Mouse (Mus musculus) limb, embryonic 14.5 days (tissue): ENCODE results near the gene Fbxl8. TPM values are rescaled to one million over a fixed set of nuclear protein-coding genes. Genes with fewer than 3 reads are reported as not detected.

Experiments used
- ATAC-seq: fragments of 200-750 bp; cut with Nextera tagmentation; 2 replicates; pipeline ENCODE4 v1.8.0; 2017; ENCODE audit warnings: low read depth, moderate number of reproducible peaks, moderate TSS enrichment; ENCODE audit not compliant: low FRiP score
- DNase-seq: peaks from one replicate; pipeline ENCODE4 v3.0.0-alpha.2; 2015; ENCODE audit warnings: low spot score
- H3K27ac ChIP-seq: fragments of 300-500 bp; sonication (generic); replicated peaks from 2 replicates; pipeline ENCODE4 v1.5.1; 2014; ENCODE audit warnings: low read depth, mild to moderate bottlenecking, low read length, moderate library complexity, mixed read lengths
- H3K27me3 ChIP-seq: fragments of 300-500 bp; sonication (generic); 2 replicates; pipeline ENCODE4 v1.6.1; 2014; ENCODE audit warnings: low read length, mixed read lengths; ENCODE audit not compliant: control insufficient read depth, insufficient read depth
- H3K36me3 ChIP-seq: fragments of 300-500 bp; sonication (generic); 2 replicates; pipeline ENCODE4 v1.6.1; 2014; ENCODE audit warnings: mild to moderate bottlenecking, low read length, moderate library complexity, mixed read lengths; ENCODE audit not compliant: control insufficient read depth, insufficient read depth
- H3K4me1 ChIP-seq: fragments of 300-500 bp; sonication (generic); 2 replicates; pipeline ENCODE4 v1.6.1; 2014; ENCODE audit warnings: antibody characterized with exemption, low read length, mixed read lengths; ENCODE audit not compliant: control insufficient read depth, insufficient read depth
- H3K4me2 ChIP-seq: fragments of 300-500 bp; sonication (generic); replicated peaks from 2 replicates; pipeline ENCODE4 v1.6.1; 2014; ENCODE audit warnings: low read depth, mild to moderate bottlenecking, low read length, moderate library complexity; ENCODE audit not compliant: severe bottlenecking
- H3K4me3 ChIP-seq: fragments of 300-500 bp; sonication (generic); replicated peaks from 2 replicates; pipeline ENCODE4 v1.5.1; 2014; ENCODE audit warnings: low read length
- H3K9ac ChIP-seq: fragments of 300-500 bp; sonication (generic); 2 replicates; pipeline ENCODE4 v1.6.1; 2014; ENCODE audit warnings: mild to moderate bottlenecking, low read depth, low read length, moderate library complexity; ENCODE audit not compliant: severe bottlenecking
- H3K9me3 ChIP-seq: fragments of 300-500 bp; sonication (generic); 2 replicates; pipeline ENCODE4 v1.6.1; 2016; ENCODE audit warnings: low read length; ENCODE audit not compliant: control insufficient read depth
- POLR2A ChIP-seq: fragments of 200-500 bp; IDR thresholded peaks from 2 replicates; pipeline ENCODE4 v1.8.0; 2012; ENCODE audit warnings: inconsistent platforms, mild to moderate bottlenecking, moderate library complexity, borderline replicate concordance; ENCODE audit not compliant: insufficient read depth, insufficient read length; ENCODE audit errors: extremely low read depth
- WGBS: fragments of 180-500 bp; shearing (Covaris S2); extraction: QIAGEN DNeasy Blood & Tissue Kit; methylation state at CpG from one replicate; pipeline ENCODE4 v1.1.7; 2014; 5-methylcytosine and 5-hydroxymethylcytosine counted together
- polyA plus RNA-seq, 2 experiments: library from polyadenylated mRNA; depleted of rRNA in 1 of 2; stranded (reverse) in 1 of 2; unstranded in 1 of 2; fragments of >200 nt; fragmentation: Nextera tagmentation in 1 of 2; extraction: Ambion mirVana in 1 of 2; gene quantifications; 2 replicates each; pipeline versions ENCODE4 v1.2.1 to v1.2.3; 2012 to 2014

The Fbxl8 gene
- polyA plus RNA-seq, 2 experiments, result 2.9 to 4.0 TPM

DNA sequence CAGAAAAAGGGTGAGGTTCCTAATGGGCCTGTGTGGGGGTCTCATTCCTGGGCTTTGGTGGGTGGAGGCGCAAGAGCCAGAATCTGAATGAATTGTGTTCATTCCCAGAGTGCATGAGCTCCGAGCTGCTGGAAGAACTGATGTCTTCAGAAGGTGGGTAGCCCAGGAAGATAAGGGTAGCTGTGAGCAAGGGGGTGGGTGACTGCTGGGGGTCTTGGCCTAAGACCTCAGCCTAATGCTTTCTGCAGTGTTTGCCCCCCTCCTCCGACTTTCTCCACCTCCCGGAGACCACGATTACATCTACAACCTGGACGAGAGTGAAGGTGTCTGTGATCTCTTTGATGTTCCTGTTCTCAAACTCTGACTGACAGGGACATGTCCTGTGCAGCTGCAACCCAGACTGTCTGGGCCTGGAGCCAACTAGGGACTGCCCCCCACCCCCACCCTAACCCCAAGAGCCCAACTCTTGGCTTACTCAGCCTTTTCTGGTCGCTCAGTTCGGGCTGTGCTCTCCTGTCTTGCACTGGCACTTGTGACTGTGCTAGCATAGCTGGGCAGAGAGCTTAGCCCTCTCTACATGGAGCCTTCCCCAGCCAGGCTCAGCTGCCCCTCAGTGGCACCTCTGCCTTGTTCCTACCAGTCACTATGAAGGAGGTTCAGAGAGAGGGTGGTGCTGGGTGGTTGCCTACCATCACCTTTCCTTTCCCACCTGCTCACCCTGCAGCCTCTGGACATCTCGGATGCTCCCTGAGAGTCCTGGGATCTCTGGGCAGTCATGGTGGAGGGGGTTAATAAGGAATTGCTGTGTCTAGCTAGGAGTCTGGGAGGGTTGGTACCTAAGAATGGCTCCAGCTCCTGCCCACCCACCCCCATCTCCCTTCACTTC lies 40.1 kb downstream of the Fbxl8 start:
- DNase-seq (peak; percentile 17), ATAC-seq (peak; percentile 11; the same call in 1 of the 2 replicates)
- no peak overlapping the region for H3K9ac ChIP-seq
- TF ChIP-seq POLR2A, result no peak
- peak overlapping the region; percentile 66; the same call in 1 of the 2 replicates for H3K4me2 ChIP-seq
- H3K36me3 ChIP-seq, result peaks cover 77% of the 10 kb centered on the region
- WGBS, result 65% methylated on average over 9 of the region's 9 CpGs
- no peak overlapping the region for H3K4me3 ChIP-seq
- no peaks in the 10 kb centered on the region for H3K9me3 ChIP-seq
- no peaks in the 10 kb centered on the region for H3K27me3 ChIP-seq
- H3K27ac ChIP-seq, result peak overlapping the region; percentile 38; the same call in 1 of the 2 replicates
- peaks cover 18% of the 10 kb centered on the region for H3K4me1 ChIP-seq

DNA sequence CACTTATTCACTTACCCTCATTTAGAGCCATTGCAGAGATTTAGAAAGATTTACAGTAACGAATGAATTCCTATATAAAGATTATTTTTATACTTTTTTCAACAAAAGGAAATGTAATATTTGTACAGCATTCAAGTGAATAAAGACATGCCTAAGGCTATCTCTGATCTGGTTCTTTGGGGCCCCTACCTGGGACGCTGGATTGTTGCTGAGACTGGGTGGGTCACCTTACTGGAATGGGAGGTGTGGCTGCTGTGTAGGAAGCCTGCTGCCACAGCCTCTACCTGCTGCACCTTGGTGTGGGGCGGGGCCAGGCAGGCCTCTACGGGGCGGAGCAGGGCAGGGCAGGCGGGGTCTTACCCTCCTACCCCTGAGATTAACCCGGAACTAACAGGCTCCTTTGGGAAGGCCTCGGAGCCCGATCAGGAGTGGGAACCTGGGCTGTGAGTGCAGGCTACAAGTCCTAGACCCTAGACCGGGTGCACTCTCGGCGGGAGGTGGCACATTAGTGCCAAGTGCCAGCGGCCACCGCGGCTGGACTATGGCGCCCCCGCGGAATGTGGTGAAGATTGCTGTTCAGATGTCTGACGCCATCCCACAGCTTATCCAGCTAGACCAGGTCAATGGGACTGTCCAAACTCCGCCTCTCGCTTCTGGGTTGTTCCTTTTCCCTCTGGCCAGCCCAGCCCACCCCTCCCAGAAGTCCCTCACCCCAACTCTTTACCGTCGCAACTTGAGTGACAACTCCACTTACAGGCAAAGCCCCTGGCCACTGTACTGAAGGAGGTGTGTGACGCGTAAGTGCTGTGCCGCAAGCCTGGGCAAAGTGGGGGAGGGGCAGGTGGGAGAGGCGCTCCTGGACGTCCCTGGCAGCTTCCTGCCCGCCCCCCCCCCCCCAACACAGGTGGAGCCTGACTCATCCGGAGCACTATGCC lies 41.0 kb downstream of the Fbxl8 start, which contains the start of gene Elmo3:
Gene Elmo3, plus strand, starts transcription at position 391 of the 935 bp plus-strand sequence.
- 0 out of 2 replicates have a peak, but pooled peaks have one; percentile 32 for TF ChIP-seq POLR2A
- Histone ChIP-seq H3K4me1 (peaks cover 18% of the 10 kb centered on the region), H3K4me2 (peak within 1 kb of the TSS; percentile 66), H3K36me3 (peaks cover 69% of the 10 kb centered on the region), H3K4me3 (peak within 1 kb of the TSS; percentile 33), H3K27ac (peak within 1 kb of the TSS; percentile 38; the same call in 1 of the 2 replicates), H3K9ac (peak within 1 kb of the TSS; percentile 54), H3K9me3 (no peaks in the 10 kb centered on the region), H3K27me3 (no peaks in the 10 kb centered on the region)
- ATAC-seq, result peak; percentile 47
- 9% methylated on average over 20 of the region's 30 CpGs for WGBS
- DNase-seq, result peak; percentile 28

DNA sequence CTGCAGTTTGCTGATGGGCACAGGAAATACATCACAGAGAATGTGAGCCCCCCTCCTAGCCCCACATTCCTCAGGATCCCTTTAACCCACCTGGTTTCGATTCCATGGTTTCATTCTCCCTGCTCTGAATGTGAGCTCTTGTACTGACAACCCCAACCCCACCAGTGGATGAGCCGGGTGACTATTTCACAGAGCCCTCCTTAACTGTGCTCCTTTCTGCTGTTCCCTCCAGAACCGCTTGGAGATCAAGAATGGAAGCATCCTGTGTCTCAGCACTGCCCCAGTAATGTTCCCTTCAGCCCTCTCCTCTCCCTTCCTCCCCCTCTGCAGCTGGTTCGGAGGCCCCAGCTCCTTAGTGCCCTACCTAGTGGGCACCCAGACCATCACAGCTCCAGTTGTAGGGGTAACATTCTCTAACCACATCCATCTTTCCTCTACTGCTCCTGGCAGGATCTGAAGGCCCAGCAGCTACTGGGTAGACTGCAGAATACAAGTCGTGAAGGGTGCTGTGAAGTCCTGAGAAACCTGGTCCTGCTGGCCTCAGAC lies 41.8 kb downstream of the Fbxl8 start:
- H3K4me3 ChIP-seq, result peak overlapping the region; percentile 33
- peak overlapping the region; percentile 54 for H3K9ac ChIP-seq
- peaks cover 64% of the 10 kb centered on the region for H3K36me3 ChIP-seq
- peaks cover 18% of the 10 kb centered on the region for H3K4me1 ChIP-seq
- DNase-seq, result no peak
- 35% methylated on average over 5 of the region's 5 CpGs for WGBS
- no peaks in the 10 kb centered on the region for H3K27me3 ChIP-seq
- peak; percentile 15 for ATAC-seq
- peak overlapping the region; percentile 26; the same call in 1 of the 2 replicates for H3K27ac ChIP-seq
- H3K4me2 ChIP-seq, result peak overlapping the region; percentile 66
- TF ChIP-seq POLR2A, result no peak
- no peaks in the 10 kb centered on the region for H3K9me3 ChIP-seq

DNA sequence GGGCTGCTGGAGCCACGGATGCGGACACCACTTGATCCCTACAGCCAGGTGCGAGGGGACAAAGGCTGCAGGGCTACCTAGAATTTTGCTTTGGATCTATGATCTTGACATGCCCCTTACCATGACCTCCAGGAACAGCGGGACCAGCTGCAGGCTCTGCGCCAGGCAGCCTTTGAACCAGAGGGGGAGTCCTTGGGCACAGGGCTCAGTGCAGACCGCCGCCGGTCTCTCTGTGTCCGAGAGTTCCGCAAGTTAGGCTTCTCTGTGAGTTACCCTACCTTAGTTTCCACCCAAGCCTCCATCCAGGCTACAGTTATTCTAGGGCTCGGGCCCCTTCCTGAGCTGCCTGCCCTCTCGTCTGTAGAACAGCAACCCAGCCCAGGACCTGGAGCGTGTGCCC lies 43.2 kb downstream of the Fbxl8 start:
- Histone ChIP-seq H3K27ac (no peak overlapping the region), H3K36me3 (peaks cover 62% of the 10 kb centered on the region), H3K4me3 (no peak overlapping the region), H3K4me2 (no peak overlapping the region), H3K9me3 (no peaks in the 10 kb centered on the region), H3K9ac (no peak overlapping the region), H3K27me3 (no peaks in the 10 kb centered on the region), H3K4me1 (peaks cover 18% of the 10 kb centered on the region)
- TF ChIP-seq POLR2A, result no peak
- no peak for DNase-seq
- ATAC-seq, result no peak
- 93% methylated on average over 13 of the region's 13 CpGs for WGBS
